Mouse (Mus musculus) forebrain, embryonic 12.5 days (tissue): ENCODE data around the gene Chst1. TPM values are rescaled to one million over a fixed set of nuclear protein-coding genes. Genes with fewer than 3 reads are reported as not detected.

Experiments
- ATAC-seq: fragments of 200-750 bp; cut with Nextera tagmentation; 2 replicates; pipeline ENCODE4 v1.8.0; 2017; ENCODE audit warnings: moderate TSS enrichment; ENCODE audit not compliant: low FRiP score
- H3K27ac ChIP-seq: fragments of 300-500 bp; sonication (generic); 2 replicates; pipeline ENCODE4 v1.5.1; 2016; ENCODE audit warnings: mild to moderate bottlenecking
- H3K27me3 ChIP-seq: fragments of 300-500 bp; sonication (generic); 2 replicates; pipeline ENCODE4 v1.6.1; 2016; ENCODE audit warnings: mild to moderate bottlenecking
- H3K36me3 ChIP-seq: fragments of 300-500 bp; sonication (generic); replicated peaks from 2 replicates; pipeline ENCODE4 v1.6.1; 2016; ENCODE audit warnings: mild to moderate bottlenecking
- H3K4me1 ChIP-seq: fragments of 300-500 bp; sonication (generic); 2 replicates; pipeline ENCODE4 v1.6.1; 2016
- H3K4me2 ChIP-seq: fragments of 300-500 bp; sonication (generic); 2 replicates; pipeline ENCODE4 v1.6.1; 2016; ENCODE audit warnings: mild to moderate bottlenecking, moderate library complexity
- H3K4me3 ChIP-seq: fragments of 300-500 bp; sonication (generic); replicated peaks from 2 replicates; pipeline ENCODE4 v1.5.1; 2016; ENCODE audit warnings: mild to moderate bottlenecking
- H3K9ac ChIP-seq: fragments of 300-500 bp; sonication (generic); 2 replicates; pipeline ENCODE4 v1.6.1; 2016; ENCODE audit warnings: mild to moderate bottlenecking
- H3K9me3 ChIP-seq: fragments of 300-500 bp; sonication (generic); 2 replicates; pipeline ENCODE4 v1.6.1; 2016
- WGBS: fragments of 180-500 bp; shearing (Covaris S2); methylation state at CpG from one replicate; pipeline ENCODE4 v1.1.7; 2016; 5-methylcytosine and 5-hydroxymethylcytosine counted together
- polyA plus RNA-seq: library from polyadenylated mRNA; unstranded; fragments of >200 nt; fragmentation: Nextera tagmentation; extraction: Ambion mirVana; gene quantifications from 2 replicates; pipeline ENCODE4 v1.2.1, GENCODE M21; 2016

Gene Chst1
- polyA plus RNA-seq, 1 experiment from 2014 or later, result 12.1 TPM

- WGBS, result 93% methylated on average over 14 of the region's 14 CpGs
- ATAC-seq, result no peak
Measured at GRCm38 (mm10) chr2:92614106-92614505, 14.6 kb downstream of the Chst1 start.

GRCm38 (mm10) chr2:92617077-92617756 is 17.7 kb downstream of the Chst1 start:
- Histone ChIP-seq H3K9me3 (no peaks in the 10 kb centered on the region), H3K27me3 (no peaks in the 10 kb centered on the region), H3K9ac (no peak overlapping the region), H3K4me1 (no peaks in the 10 kb centered on the region), H3K36me3 (peaks cover 12% of the 10 kb centered on the region), H3K4me2 (no peak overlapping the region), H3K27ac (no peak overlapping the region), H3K4me3 (no peak overlapping the region)
- ATAC-seq, result no peak
- WGBS, result 81% methylated on average over 16 of the region's 16 CpGs

More at GRCm38 (mm10) chr2:92614106-92614505, 14.6 kb downstream of the Chst1 start:
- Histone ChIP-seq H3K4me2 (no peak overlapping the region), H3K9me3 (no peaks in the 10 kb centered on the region), H3K4me3 (no peak overlapping the region), H3K4me1 (no peaks in the 10 kb centered on the region), H3K9ac (no peak overlapping the region), H3K36me3 (peaks cover 12% of the 10 kb centered on the region), H3K27me3 (no peaks in the 10 kb centered on the region), H3K27ac (no peak overlapping the region)

GRCm38 (mm10) chr2:92618016-92618415 is 18.5 kb downstream of the Chst1 start:
- H3K4me1 ChIP-seq, result no peaks in the 10 kb centered on the region
- H3K9me3 ChIP-seq, result no peaks in the 10 kb centered on the region
- H3K36me3 ChIP-seq, result peaks cover 8% of the 10 kb centered on the region
- ATAC-seq, result no peak
- 84% methylated on average over 6 of the region's 6 CpGs for WGBS
- no peaks in the 10 kb centered on the region for H3K27me3 ChIP-seq
- H3K4me2 ChIP-seq, result no peak overlapping the region
- no peak overlapping the region for H3K9ac ChIP-seq
- no peak overlapping the region for H3K27ac ChIP-seq
- H3K4me3 ChIP-seq, result no peak overlapping the region

GRCm38 (mm10) chr2:92627633-92628032 is 28.1 kb downstream of the Chst1 start:
- H3K4me1 ChIP-seq, result no peaks in the 10 kb centered on the region; the same call in 1 of the 2 replicates
- no peaks in the 10 kb centered on the region for H3K9me3 ChIP-seq
- no peak overlapping the region for H3K4me2 ChIP-seq
- no peak for ATAC-seq
- no peak overlapping the region for H3K4me3 ChIP-seq
- WGBS, result 83% methylated on average over 2 of the region's 2 CpGs
- H3K27me3 ChIP-seq, result no peaks in the 10 kb centered on the region; the same call in 1 of the 2 replicates
- no peak overlapping the region for H3K27ac ChIP-seq
- H3K9ac ChIP-seq, result no peak overlapping the region
- no peaks in the 10 kb centered on the region; the same call in 1 of the 2 replicates for H3K36me3 ChIP-seq

- no peaks in the 10 kb centered on the region; the same call in 1 of the 2 replicates for H3K27me3 ChIP-seq
- H3K4me2 ChIP-seq, result no peak overlapping the region
- H3K4me1 ChIP-seq, result no peaks in the 10 kb centered on the region; the same call in 1 of the 2 replicates
- ATAC-seq, result no peak
- H3K9me3 ChIP-seq, result no peaks in the 10 kb centered on the region
- no peaks in the 10 kb centered on the region for H3K36me3 ChIP-seq
- 90% methylated on average over 11 of the region's 11 CpGs for WGBS
- H3K9ac ChIP-seq, result no peak overlapping the region
- H3K4me3 ChIP-seq, result no peak overlapping the region
- no peak overlapping the region for H3K27ac ChIP-seq
Measured at GRCm38 (mm10) chr2:92630799-92631198, 31.3 kb downstream of the Chst1 start.

GRCm38 (mm10) chr2:92632027-92632426 is 32.5 kb downstream of the Chst1 start:
- ATAC-seq, result no peak
- Histone ChIP-seq H3K4me1 (no peaks in the 10 kb centered on the region; the same call in 1 of the 2 replicates), H3K27ac (no peak overlapping the region), H3K27me3 (no peaks in the 10 kb centered on the region; the same call in 1 of the 2 replicates), H3K4me2 (no peak overlapping the region), H3K36me3 (no peaks in the 10 kb centered on the region), H3K4me3 (no peak overlapping the region), H3K9me3 (no peaks in the 10 kb centered on the region), H3K9ac (no peak overlapping the region)
- 61% methylated on average over 1 of the region's 1 CpGs for WGBS

GRCm38 (mm10) chr2:92640555-92640954 is 41.0 kb downstream of the Chst1 start:
- no peak overlapping the region for H3K4me2 ChIP-seq
- H3K4me3 ChIP-seq, result no peak overlapping the region
- H3K27me3 ChIP-seq, result no peaks in the 10 kb centered on the region
- H3K4me1 ChIP-seq, result peaks cover 4% of the 10 kb centered on the region; the same call in 1 of the 2 replicates
- no peak overlapping the region for H3K9ac ChIP-seq
- no peaks in the 10 kb centered on the region for H3K9me3 ChIP-seq
- WGBS, result 20% methylated on average over 8 of the region's 8 CpGs
- no peaks in the 10 kb centered on the region for H3K36me3 ChIP-seq
- H3K27ac ChIP-seq, result no peak overlapping the region
- no peak for ATAC-seq

GRCm38 (mm10) chr2:92645282-92646037 is 46.0 kb downstream of the Chst1 start:
- Histone ChIP-seq H3K4me1 (peaks cover 6% of the 10 kb centered on the region; the same call in 1 of the 2 replicates), H3K9me3 (no peaks in the 10 kb centered on the region), H3K27ac (no peak overlapping the region), H3K9ac (no peak overlapping the region), H3K4me2 (no peak overlapping the region), H3K36me3 (no peaks in the 10 kb centered on the region), H3K27me3 (no peaks in the 10 kb centered on the region), H3K4me3 (no peak overlapping the region)
- no peak for ATAC-seq
- WGBS, result 52% methylated on average over 7 of the region's 7 CpGs

GRCm38 (mm10) chr2:92649154-92649801 is 49.8 kb downstream of the Chst1 start:
- H3K4me3 ChIP-seq, result no peak overlapping the region
- ATAC-seq, result no peak
- H3K9ac ChIP-seq, result no peak overlapping the region
- H3K4me1 ChIP-seq, result peaks cover 6% of the 10 kb centered on the region; the same call in 1 of the 2 replicates
- H3K27me3 ChIP-seq, result no peaks in the 10 kb centered on the region
- no peak overlapping the region for H3K4me2 ChIP-seq
- H3K27ac ChIP-seq, result no peak overlapping the region
- no peaks in the 10 kb centered on the region for H3K9me3 ChIP-seq
- no peaks in the 10 kb centered on the region for H3K36me3 ChIP-seq
- WGBS, result 79% methylated on average over 5 of the region's 5 CpGs

- no peak for ATAC-seq
- WGBS, result 61% methylated on average over 1 of the region's 1 CpGs
- Histone ChIP-seq H3K4me1 (peaks cover 3% of the 10 kb centered on the region; the same call in 1 of the 2 replicates), H3K4me2 (no peak overlapping the region), H3K27me3 (no peaks in the 10 kb centered on the region), H3K9ac (no peak overlapping the region), H3K4me3 (no peak overlapping the region), H3K9me3 (no peaks in the 10 kb centered on the region), H3K27ac (no peak overlapping the region), H3K36me3 (no peaks in the 10 kb centered on the region)
Measured at GRCm38 (mm10) chr2:92650428-92650827, 50.9 kb downstream of the Chst1 start.

GRCm38 (mm10) chr2:92651294-92651816 is 51.8 kb downstream of the Chst1 start:
- no peaks in the 10 kb centered on the region for H3K9me3 ChIP-seq
- no peak overlapping the region for H3K4me3 ChIP-seq
- ATAC-seq, result no peak
- no peaks in the 10 kb centered on the region for H3K36me3 ChIP-seq
- H3K27ac ChIP-seq, result no peak overlapping the region
- WGBS, result 91% methylated on average over 7 of the region's 7 CpGs
- no peak overlapping the region for H3K9ac ChIP-seq
- no peaks in the 10 kb centered on the region for H3K4me1 ChIP-seq
- no peaks in the 10 kb centered on the region for H3K27me3 ChIP-seq
- no peak overlapping the region for H3K4me2 ChIP-seq

- peaks cover 12% of the 10 kb centered on the region for H3K4me1 ChIP-seq
- no peaks in the 10 kb centered on the region for H3K27me3 ChIP-seq
- no peaks in the 10 kb centered on the region for H3K9me3 ChIP-seq
- H3K27ac ChIP-seq, result no peak overlapping the region
- H3K9ac ChIP-seq, result no peak overlapping the region
- no peak overlapping the region for H3K4me3 ChIP-seq
- 91% methylated on average over 2 of the region's 2 CpGs for WGBS
- H3K36me3 ChIP-seq, result no peaks in the 10 kb centered on the region
- no peak overlapping the region for H3K4me2 ChIP-seq
- ATAC-seq, result no peak
Measured at GRCm38 (mm10) chr2:92657189-92657588, 57.7 kb downstream of the Chst1 start.
